Mouse (Mus musculus) 416B (cell line): ENCODE data around the gene Vmn1r171.
"Not testable (repeated sequence)": the region's sequence is repeated elsewhere in the genome, so short reads cannot be mapped to it uniquely, and the experiment has no call there.

ENCODE experiments used
- DNase-seq: peaks from one replicate; pipeline ENCODE4 v3.0.0; 2011; ENCODE audit warnings: low read depth

The Vmn1r171 gene

DNA sequence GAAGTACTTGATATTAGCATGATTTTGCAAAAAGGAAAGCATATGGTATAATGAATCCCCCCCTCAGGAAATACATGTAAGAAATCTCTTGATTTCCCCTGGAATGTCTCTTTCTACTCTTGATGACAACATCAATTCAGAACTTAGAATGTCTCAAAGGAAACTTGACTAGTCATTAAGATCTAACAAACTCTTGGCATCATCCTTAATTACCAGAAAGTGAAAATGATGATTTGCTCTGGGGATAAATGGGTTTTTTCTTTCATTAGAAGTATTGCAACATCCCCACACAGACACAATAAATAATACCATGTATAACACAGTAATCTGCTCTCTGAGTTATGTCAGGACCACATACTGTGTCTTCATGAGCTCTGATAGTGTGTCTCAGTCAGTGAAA lies at the start of gene Vmn1r171:
Gene Vmn1r171, plus strand, starts transcription at position 301 of the 400 bp plus-strand sequence.
- no peak for DNase-seq

DNA sequence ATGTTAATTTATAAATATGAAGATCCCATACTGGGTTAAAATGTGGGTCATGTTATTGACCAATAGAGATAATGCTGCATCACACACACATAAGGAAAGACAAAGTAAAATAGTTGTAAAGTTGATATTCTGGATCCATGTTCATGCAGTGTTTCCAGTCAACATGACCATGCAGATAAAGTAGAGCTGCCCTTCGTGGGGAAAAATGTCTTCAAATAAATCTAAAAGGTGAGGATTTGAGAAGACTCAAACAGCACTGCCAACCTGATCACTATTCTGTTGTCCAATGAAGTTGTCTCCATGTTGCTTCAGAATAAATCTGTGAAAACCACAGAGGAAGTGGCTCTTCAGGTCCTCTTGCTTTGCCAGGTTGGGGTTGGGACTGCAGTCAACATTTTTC lies 24.6 kb upstream of the Vmn1r171 start, which contains the start of gene Vmn1r170:
Gene Vmn1r170, plus strand, starts transcription at position 301 of the 400 bp plus-strand sequence.
- DNase-seq = not testable (repeated sequence)

DNA sequence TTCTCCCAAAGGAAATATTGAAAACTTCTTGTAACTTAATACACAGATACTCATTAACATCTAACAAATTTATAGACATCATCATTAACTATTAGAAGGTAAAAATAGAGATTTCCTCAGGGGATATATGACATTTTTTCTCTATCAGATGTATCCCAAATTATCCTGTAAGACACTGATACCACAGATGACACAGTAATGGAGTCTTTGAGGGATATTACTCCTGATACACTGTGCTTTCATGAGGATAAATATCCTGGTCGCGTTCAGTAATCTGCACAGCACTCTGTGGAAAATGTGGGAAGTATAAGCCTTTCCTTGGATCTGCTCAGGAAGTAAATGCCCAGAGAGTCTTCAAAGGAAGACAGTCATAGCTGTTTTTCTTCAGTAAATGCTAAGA lies 27.5 kb downstream of the Vmn1r171 start, which contains the start of gene Vmn1r172:
Gene Vmn1r172, plus strand, starts transcription at position 301 of the 400 bp plus-strand sequence.
- no peak for DNase-seq
